Mouse (Mus musculus) layer of hippocampus, adult 9-10 months (tissue): ENCODE measurements around the gene Lsm10.
"Not testable (repeated sequence)": the region's sequence is repeated elsewhere in the genome, so short reads cannot be mapped to it uniquely, and the experiment has no call there.

Source experiments
- DNase-seq: peaks from one replicate; pipeline ENCODE4 v3.0.0; 2022; ENCODE audit warnings: low spot score

The Lsm10 gene

GRCm38 (mm10) chr4:126095622-126096430 lies 597 bp upstream of the Lsm10 start:
- not testable (repeated sequence) for DNase-seq

- no peak for DNase-seq
Measured at GRCm38 (mm10) chr4:126097711-126098253, 1.4 kb downstream of the Lsm10 start.

- no peak for DNase-seq
Measured at GRCm38 (mm10) chr4:126099365-126099764, 2.9 kb downstream of the Lsm10 start.

GRCm38 (mm10) chr4:126100764-126101163 lies 4.3 kb downstream of the Lsm10 start:
- no peak for DNase-seq

GRCm38 (mm10) chr4:126102061-126102841 lies 5.8 kb downstream of the Lsm10 start:
- no peak for DNase-seq

GRCm38 (mm10) chr4:126103057-126103581 lies 6.7 kb downstream of the Lsm10 start:
- DNase-seq: peak; percentile 77

GRCm38 (mm10) chr4:126103590-126104068 lies 7.2 kb downstream of the Lsm10 start, which contains the start of gene Stk40:
TSS of gene Stk40 (plus strand) at chr4:126103957.
- peak; percentile 91 for DNase-seq

DNA sequence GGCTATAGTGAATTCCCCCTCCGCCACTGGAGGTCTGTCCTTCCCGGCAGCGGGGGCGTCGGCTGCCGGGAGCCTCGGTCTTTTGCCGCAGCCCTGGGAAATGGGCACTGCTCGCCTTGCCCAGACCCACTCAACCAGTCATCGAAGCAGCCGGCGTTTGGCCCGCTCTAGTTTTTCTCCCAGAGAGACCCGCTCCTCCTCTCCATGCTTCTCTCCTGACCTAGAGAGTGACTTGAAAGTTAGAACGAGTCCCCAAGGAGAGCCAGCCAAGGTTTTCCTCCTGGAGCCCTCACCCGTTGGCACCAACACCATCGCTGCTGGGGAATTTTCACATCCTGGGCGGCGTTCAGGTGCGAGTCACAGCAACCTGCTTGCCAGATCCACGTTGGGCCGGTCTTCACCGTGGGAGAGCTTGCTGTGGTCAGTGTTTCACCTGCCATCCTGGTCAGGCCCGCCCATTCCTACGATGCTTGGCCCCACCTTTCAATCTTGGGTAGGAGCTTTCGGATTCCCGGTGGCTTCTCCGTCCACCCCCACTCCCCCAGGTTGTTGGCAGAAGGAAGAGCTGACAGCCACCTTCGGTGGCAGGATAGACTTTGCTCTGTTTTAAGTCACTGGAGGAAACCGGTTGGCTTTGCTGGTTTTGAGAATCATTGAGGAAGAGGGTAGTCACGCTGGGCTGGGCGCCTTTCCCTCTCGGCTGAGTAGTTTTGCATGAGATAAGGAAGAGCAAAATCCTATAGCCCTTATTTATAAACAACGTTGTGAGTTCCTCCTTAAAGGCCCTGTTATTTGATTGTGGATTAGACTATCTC lies 8.0 kb downstream of the Lsm10 start:
- no peak for DNase-seq

- DNase-seq: no peak
Measured at GRCm38 (mm10) chr4:126105131-126105783, 8.8 kb downstream of the Lsm10 start.

DNA sequence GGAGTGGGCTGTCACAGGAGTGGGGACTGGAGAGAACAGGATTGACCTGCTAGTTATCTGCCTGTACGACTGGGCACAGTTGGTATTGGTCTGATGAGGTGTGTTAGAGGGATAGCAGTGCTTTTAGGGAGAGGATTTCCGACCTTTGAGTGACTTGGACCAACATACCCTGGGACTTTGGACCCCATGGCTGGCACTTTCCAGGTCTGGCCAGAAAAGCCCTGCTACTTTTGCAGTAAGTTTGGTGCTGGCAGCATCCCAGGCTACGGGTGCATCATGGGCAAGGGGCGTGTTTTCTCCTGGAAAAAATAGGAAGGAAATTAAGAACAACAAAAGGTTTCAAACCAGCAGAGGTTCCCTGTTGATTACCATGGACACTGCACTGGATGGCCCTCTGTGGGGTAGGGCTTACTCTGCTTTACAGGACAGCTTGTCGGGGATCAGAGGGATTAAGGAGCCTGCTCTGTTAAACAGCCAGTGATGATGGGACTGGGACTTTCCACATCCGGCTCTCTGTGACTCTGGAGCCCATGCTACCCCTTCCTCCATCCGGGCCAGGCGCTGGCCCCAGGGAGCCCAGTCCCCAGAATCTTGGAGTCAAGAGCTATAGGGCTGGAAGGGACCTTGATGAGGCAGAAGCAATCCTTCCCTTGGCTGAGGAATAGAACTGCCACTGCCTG lies 11.8 kb downstream of the Lsm10 start:
- DNase-seq: no peak

DNA sequence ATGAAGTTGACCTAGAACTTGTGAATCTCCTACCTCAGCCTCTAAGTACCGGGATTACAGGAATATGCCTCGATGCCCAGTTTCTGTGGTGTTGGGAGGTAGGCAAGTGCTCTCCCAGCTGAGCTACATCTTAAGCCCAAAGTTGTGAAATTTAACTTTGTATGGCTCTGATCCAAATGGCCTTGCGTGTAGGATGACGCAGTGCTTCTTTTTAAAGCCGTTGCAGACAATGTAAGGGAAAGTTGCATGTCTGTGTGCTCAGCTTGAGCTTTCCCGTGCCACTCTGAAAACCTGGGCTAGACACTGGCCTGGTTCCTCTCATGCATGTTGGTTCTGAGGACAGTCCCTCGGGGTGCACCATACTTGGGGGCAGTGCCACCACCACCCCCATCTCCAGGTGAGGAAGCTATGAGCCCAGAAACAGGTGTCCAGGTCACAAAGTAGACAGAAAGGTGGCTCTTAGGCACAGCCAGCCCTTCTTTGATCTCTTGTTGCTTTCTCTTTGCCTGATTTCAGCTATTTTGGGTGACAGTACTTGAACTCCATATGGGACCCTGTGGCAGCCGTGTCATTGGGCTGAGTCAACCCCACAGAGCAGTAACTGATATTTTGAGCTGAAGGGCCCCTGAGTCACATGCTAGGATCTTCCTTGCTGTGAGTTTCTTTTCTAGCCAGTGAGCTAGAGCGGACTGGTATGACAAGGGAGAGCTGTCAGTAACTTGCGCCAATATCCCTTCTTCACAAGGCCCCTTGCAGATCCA lies 13.4 kb downstream of the Lsm10 start:
- no peak for DNase-seq

- no peak for DNase-seq
Measured at GRCm38 (mm10) chr4:126110374-126111152, 14.1 kb downstream of the Lsm10 start.

- no peak for DNase-seq
Measured at GRCm38 (mm10) chr4:126111153-126111549, 14.7 kb downstream of the Lsm10 start.

GRCm38 (mm10) chr4:126113243-126113642 lies 16.8 kb downstream of the Lsm10 start:
- no peak for DNase-seq

- DNase-seq: no peak
Measured at GRCm38 (mm10) chr4:126113943-126114342, 17.5 kb downstream of the Lsm10 start.

DNA sequence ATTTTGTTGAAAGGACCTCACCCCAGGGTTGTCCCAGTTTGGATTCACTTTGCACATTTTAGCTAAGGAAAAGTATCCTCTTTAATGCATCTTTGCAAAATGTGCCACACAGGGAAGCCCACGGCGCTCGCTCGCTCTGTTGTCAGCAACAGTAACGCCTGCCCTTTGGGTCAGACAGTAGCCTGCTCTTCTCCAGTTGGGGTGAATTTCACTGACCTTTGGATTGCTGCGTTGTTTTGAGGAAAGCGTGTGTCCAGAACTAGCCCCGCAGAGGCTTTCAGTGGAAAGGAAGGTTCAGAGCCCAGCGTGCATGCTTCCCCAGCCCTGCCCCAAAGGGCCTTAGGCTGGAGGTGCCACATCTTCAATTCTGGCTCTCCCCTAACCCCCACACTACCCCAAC lies 19.0 kb downstream of the Lsm10 start:
- DNase-seq: no peak

- DNase-seq: no peak
Measured at GRCm38 (mm10) chr4:126115871-126116521, 19.6 kb downstream of the Lsm10 start.

GRCm38 (mm10) chr4:126117116-126117515 lies 20.7 kb downstream of the Lsm10 start:
- DNase-seq: no peak
